Mouse (Mus musculus) telencephalon, adult 2 months (tissue): Measurements from ENCODE around the gene Igf1r.

Experiments used
- DNase-seq: peaks from one replicate; pipeline ENCODE4 v3.0.0-alpha.2; 2011; ENCODE audit warnings: low read depth, low spot score

Gene Igf1r

DNA sequence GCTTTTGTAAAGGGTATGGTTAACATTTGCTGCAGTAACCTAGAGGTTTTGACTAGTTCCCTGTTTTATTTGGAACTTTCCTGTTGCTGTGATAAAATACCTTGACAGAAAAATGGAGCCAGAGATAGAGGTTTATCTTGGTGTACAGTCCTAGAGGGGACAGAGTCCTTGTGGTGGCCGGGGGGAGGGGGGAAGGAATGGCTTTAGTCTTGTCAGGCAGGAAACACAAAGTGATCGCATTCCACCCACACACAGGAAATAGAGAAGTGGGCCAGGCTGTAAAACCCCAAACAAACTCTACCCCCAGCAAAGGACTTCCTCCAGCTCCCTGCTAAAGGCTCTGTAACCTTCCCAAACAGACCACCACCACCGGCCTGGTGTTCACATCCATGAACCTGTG lies 211.4 kb downstream of the Igf1r start:
- DNase-seq = no peak

- DNase-seq = no peak
Observed at GRCm38 (mm10) chr7:68172776-68173175, 220.1 kb downstream of the Igf1r start.

GRCm38 (mm10) chr7:68179672-68180071 lies 227.0 kb downstream of the Igf1r start:
- no peak for DNase-seq

- DNase-seq = no peak
Observed at GRCm38 (mm10) chr7:68181104-68181503, 228.5 kb downstream of the Igf1r start.

DNA sequence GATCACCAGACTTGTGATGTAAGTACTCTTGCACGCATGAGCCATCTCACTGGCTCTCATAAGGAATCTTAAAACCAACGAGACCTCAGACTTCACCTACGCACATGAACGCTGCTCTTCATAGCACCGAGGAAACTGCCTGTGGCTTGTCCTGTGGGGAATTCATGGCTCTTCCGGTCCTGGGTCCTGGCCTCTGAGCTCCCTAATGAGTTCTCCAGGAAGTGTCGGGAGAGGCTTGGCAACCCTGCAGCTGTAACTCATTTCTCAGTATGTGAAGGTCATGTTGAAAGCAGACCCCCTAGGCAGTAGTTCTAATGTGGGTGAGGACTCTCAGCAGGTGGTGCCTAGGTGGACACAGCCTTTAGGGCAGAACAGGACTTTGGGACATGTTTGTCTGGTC lies 229.4 kb downstream of the Igf1r start:
- no peak for DNase-seq

DNA sequence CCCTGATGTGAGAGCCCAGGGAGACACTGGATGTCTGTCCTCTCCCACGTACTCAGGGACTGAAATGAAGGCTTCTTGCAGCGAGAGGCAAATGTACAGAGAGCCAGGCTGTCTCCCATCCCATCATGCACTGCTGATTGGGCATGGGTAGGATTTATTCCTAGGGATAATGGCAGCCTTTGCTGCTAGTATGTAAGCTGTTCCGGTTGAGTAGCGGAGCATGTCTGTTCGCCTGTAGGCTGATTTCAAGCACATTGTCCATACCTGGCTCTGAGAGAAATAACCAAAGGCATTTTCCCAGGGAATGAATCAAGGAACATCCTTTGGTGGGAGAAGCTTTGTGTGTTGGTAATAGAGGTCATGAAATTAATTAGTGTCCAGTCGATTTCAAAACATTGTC lies 230.1 kb downstream of the Igf1r start:
- DNase-seq = no peak

- DNase-seq = no peak
Observed at GRCm38 (mm10) chr7:68183421-68183820, 230.8 kb downstream of the Igf1r start.

DNA sequence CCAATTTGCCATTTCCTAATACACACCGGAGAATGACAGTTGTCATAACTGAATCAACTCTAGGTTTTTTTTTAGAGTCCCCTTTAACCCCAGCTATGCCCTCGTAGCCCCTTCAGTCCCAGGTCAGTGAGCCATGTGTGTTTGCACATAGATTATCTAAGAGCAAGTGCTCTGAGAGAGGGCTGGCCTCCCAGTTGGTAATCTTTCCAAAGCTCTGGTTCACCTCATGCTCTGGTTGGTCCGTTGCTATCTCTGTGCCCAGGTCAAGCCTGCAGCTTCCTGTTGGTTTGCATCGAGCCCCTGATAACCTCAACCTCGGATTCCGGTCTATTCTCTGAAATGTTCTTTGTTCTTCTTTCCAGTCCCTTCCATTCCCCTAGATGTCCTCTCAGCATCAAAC lies 236.6 kb downstream of the Igf1r start:
- DNase-seq = no peak

DNA sequence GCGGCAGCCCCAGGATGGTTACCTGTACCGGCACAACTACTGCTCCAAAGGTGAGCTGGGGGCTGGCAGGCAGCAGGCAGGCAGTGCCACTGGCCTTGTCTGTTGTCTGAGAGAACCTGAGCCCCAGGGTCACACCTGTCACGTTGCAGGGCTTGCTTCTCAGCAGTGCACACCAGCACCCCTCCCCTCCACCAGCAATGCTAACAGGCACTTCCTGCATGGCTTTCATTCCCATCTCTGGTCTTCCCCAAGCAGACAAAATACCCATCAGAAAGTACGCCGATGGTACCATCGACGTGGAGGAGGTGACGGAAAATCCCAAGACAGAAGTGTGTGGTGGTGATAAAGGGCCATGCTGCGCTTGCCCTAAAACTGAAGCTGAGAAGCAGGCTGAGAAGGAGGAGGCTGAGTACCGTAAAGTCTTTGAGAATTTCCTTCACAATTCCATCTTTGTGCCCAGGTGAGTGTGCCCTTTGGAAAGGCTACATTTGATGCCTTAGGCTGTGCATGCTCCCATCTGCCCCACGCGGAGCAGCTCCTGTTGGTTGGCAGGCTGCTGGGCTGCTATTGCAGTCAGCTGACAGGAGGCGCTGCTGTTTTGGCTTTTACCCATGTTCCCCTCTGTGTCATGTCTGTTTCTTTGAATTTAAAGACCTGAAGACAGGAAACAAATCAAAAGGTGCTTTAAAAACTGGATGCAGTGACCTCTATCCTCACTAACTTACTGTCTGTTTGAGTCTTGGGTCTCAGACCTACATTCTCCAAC lies 237.2 kb downstream of the Igf1r start:
- DNase-seq = no peak

- DNase-seq = no peak
Observed at GRCm38 (mm10) chr7:68193958-68194695, 241.5 kb downstream of the Igf1r start.

- no peak for DNase-seq
Observed at GRCm38 (mm10) chr7:68199609-68200008, 247.0 kb downstream of the Igf1r start.

DNA sequence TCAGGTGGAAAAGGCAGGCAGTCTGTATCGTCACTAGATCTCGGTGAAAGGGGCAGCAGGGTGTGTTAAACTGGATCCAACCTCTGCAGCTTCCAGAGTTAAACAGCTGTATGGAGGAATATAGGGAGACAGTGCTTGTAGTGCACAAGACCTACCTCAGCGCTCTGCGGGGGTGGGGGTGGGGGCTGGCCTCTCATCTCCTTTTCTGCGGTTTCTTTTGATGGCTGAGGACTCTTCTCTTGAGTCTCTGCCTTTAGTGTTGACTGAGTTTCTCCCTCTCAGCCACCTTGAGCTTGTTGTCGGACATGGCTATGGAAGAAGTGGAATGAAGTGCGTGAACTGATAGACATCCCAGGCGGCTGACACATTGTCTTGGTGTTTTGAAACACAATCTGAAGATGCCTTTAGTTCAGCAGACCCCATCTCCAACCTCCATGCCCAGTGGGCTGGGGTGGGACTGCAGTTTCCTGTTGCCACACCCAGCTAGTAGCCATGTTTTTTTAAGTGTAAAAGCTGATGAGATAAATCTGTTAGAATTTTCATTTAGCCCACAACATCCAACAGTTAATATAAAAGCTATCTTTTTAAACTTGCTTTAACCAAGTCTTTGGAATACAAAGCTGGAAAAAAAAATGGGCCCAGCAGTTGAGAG lies 253.3 kb downstream of the Igf1r start:
- no peak for DNase-seq

- DNase-seq = no peak
Observed at GRCm38 (mm10) chr7:68209039-68209438, 256.4 kb downstream of the Igf1r start.

DNA sequence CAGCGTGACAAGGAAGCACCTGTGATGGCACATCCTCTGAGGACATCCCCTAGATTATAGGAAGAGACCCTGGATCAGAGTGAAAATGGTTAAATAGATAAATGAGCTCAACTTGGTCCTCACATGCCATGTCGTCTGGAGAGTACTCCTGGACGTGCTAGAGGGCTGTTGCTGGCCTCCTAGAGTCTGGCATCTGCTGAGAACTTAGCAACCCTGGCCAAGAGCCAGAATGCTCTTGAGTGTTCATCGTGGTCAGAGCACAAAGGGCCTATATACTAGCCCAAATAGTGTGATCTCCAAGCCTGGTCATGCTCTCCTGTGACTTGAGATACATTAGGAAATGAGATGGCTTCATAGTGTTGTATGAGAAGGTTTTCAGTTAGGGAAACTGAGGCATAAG lies 257.8 kb downstream of the Igf1r start:
- no peak for DNase-seq

DNA sequence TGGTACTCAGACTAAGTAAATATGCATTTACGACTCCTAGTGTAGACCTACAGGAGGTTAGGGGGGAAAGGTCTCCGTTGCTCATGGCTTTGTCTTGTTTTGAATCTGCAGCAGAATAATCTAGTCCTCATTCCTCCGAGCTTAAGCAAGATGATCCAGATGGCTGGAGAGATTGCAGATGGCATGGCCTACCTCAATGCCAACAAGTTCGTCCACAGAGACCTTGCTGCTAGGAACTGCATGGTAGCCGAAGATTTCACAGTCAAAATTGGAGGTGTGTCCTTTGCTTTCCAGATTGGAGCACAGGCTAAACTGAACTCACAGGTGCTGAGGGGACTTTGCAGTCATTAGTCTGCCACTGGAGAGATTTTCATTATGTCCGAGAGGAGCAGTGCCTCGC lies 259.3 kb downstream of the Igf1r start:
- no peak for DNase-seq

GRCm38 (mm10) chr7:68213842-68214241 lies 261.2 kb downstream of the Igf1r start:
- no peak for DNase-seq

GRCm38 (mm10) chr7:68215522-68216070 lies 263.0 kb downstream of the Igf1r start:
- no peak for DNase-seq

DNA sequence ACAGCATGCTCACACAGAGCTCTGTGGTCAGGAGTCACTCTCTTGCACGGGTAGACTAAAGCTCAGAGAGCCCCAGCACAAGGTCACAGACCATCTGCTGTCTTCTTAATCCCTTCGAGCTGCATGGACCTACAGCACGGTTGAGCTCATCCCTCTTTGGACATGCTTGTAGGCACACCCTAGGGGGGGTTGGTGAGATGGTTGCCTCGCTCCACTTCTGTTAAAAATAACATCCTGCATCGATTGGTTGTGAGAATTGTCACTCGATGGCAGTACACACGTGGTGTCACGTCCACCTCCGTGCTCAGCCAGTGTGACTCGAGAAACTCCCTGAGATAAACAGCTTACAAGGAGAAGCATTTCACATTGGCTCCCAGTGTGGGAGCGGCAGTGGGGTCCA lies 266.3 kb downstream of the Igf1r start:
- DNase-seq = no peak

- peak; percentile 67 for DNase-seq
Observed at GRCm38 (mm10) chr7:68221677-68222230, 269.1 kb downstream of the Igf1r start.

DNA sequence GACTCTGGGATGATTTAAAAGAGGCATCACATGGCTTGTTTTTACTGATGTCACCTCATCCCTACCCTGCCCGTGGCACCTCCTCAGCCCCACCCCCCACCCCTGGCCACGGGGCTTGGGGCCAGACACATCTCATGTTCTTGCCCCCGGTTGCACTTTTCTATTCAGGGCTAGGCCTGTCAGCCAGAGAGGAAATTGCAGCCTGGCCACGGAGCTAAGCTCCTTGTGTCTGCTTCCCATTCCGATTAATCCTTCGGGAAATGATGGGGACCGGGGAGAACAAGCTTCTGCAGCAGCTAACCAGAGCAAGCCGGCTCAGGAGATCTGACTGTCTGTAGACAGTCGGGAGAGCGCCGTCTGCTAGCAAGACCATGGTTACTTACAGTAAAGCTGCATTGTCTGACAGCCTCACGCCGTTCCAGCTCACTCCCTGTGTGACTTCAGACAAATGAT lies 270.8 kb downstream of the Igf1r start:
- no peak for DNase-seq

DNA sequence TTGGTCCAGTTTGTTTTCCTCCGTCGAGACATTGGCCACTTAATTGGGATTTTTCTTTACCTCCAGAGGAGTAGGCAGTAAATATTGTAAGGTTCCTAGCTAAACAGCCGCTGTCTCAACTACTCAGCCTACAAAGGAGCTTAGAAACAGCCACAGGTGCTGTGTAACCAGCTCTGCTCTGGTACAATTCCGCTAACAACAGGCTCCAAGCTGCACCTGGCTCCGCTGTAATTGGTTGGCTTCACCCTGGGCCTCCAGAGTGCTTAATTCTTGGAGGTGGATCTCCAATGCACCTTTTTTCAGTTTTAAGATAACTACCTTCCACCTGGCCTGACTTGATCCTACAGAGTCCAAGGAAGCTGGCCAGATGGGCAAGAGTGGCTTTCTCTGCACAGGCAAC lies 271.4 kb downstream of the Igf1r start:
- DNase-seq = no peak
